Mouse (Mus musculus): ENCODE data around the gene Uncx. TPM values are rescaled to one million over a fixed set of nuclear protein-coding genes. Genes with fewer than 3 reads are reported as not detected.
A peak's percentile ranks its signal among the peaks of the same experiment; 100 is the strongest.

Uncx gene
- polyA plus RNA-seq, 1 experiment from 2014 or later, result 8.5 TPM

GRCm38 (mm10) chr5:139595001-139595400 is 51.7 kb downstream of the Uncx start:
- Histone ChIP-seq H3K9me3 (replicated peaks) (no peaks in the 10 kb centered on the region), H3K36me3 (ENCODE audit: poor library complexity, severe bottlenecking) (no peaks in the 10 kb centered on the region), H3K27ac (peak overlapping the region; percentile 6; the same call in 1 of the 2 replicates), H3K9ac (no peak overlapping the region), H3K27me3 (peaks cover 40% of the 10 kb centered on the region), H3K4me3 (no peak overlapping the region), H3K4me2 (no peak overlapping the region), H3K4me1 (peaks cover 35% of the 10 kb centered on the region)
- WGBS, result 78% methylated on average over 14 of the region's 14 CpGs
- no peak for ATAC-seq

Other genes starting within 250 kb of the Uncx start
- gene Adap1, start 217.9 kb upstream of the Uncx start, polyA plus RNA-seq (2015; fragmentation: Nextera tagmentation; extraction: Ambion mirVana), result 3.8 and 7.0 TPM in 2 replicates
- gene Cox19, start 192.1 kb upstream of the Uncx start, polyA plus RNA-seq (2015; fragmentation: Nextera tagmentation; extraction: Ambion mirVana), result 111 and 117 TPM in 2 replicates
- not detected in 2 replicates for gene Cyp2w1, start 190.9 kb upstream of the Uncx start, polyA plus RNA-seq (2015; fragmentation: Nextera tagmentation; extraction: Ambion mirVana)
- gene Gpr146, start 165.8 kb upstream of the Uncx start, polyA plus RNA-seq (2015; fragmentation: Nextera tagmentation; extraction: Ambion mirVana), result 0.93 and 0.97 TPM in 2 replicates
- gene C130050O18Rik, start 138.2 kb upstream of the Uncx start, polyA plus RNA-seq (2015; fragmentation: Nextera tagmentation; extraction: Ambion mirVana), result 0.11 and 0.18 TPM in 2 replicates
- gene Gper1, start 120.3 kb upstream of the Uncx start, polyA plus RNA-seq (2015; fragmentation: Nextera tagmentation; extraction: Ambion mirVana), result 5.3 and 5.9 TPM in 2 replicates
- 26.8 and 29.0 TPM in 2 replicates for gene 3110082I17Rik, start 83.0 kb upstream of the Uncx start, polyA plus RNA-seq (2015; fragmentation: Nextera tagmentation; extraction: Ambion mirVana)
- gene Zfand2a, start 58.9 kb upstream of the Uncx start, polyA plus RNA-seq (2015; fragmentation: Nextera tagmentation; extraction: Ambion mirVana), result 8.9 and 9.5 TPM in 2 replicates
- gene Micall2, start 192.8 kb downstream of the Uncx start, polyA plus RNA-seq (2015; fragmentation: Nextera tagmentation; extraction: Ambion mirVana), result 3.2 and 4.5 TPM in 2 replicates
- 23.5 and 27.6 TPM in 2 replicates for gene Ints1, start 232.2 kb downstream of the Uncx start, polyA plus RNA-seq (2015; fragmentation: Nextera tagmentation; extraction: Ambion mirVana)
- gene Mafk, start 248.0 kb downstream of the Uncx start, polyA plus RNA-seq (2015; fragmentation: Nextera tagmentation; extraction: Ambion mirVana), result 14.0 and 14.3 TPM in 2 replicates

All from forebrain, embryonic 13.5 days (tissue).